Comparison of ENCODE assay signal across 17 mouse cellular contexts in the genomic region with DNA sequence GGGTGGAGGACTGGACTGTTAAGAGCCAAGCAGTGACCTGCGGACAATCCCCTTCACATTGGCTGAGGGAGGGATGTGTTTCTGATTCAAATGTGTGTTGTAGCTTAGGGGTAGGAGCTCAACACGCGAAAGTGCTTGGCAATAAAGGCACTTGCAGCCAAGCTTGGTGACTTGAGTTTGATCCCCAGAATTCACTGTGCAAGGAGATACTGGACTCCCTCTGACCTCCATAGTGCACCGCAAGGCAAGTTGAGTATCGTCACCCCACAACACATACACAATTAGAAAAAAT. TPM values are rescaled to one million over a fixed set of nuclear protein-coding genes. Genes with fewer than 3 reads are reported as not detected.
"Had no signal": no experiment of that assay in that cellular context is flagged by ENCODE, and none has a peak within 500 bp of the region (broad histone marks: within the 10 kb centered on the region; RNA-seq: fewer than 3 reads in every experiment).

No protein-coding gene starts in this region.

- H3K9ac ChIP-seq: liver, embryonic 15.5 days; midbrain, embryonic 13.5 days; stomach, embryonic 15.5 days had no signal

- ATAC-seq: lung, postnatal 0 days; midbrain, embryonic 13.5 days had no signal

- H3K4me3 ChIP-seq: liver, embryonic 15.5 days; midbrain, embryonic 13.5 days; stomach, embryonic 15.5 days had no signal

- H3K9me3 ChIP-seq: liver, embryonic 15.5 days; midbrain, embryonic 13.5 days; stomach, embryonic 15.5 days had no signal

- DNase-seq: kidney, adult 9 months; kidney, postnatal 36 days; layer of hippocampus, adult 9-11 months; layer of hippocampus, postnatal 36 days; lung, adult 2 months; lung, postnatal 36 days; right cerebral cortex, postnatal 14 days; thymus, adult 2 months; thymus, postnatal 25 days had no signal

- H3K36me3 ChIP-seq: liver, embryonic 15.5 days; midbrain, embryonic 13.5 days; stomach, embryonic 15.5 days had no signal

- H3K27ac ChIP-seq: kidney, postnatal 0 days; liver, embryonic 15.5 days; midbrain, embryonic 13.5 days; stomach, embryonic 15.5 days had no signal

- H3K4me2 ChIP-seq: liver, embryonic 11.5 days; liver, embryonic 15.5 days; midbrain, embryonic 13.5 days; stomach, embryonic 15.5 days had no signal

- H3K4me1 ChIP-seq: liver, embryonic 15.5 days; stomach, embryonic 15.5 days had no signal

RNA-seq across cellular contexts. Expression of a gene that starts 12.4 kb away (rescaled TPM):
- total RNA-seq: megakaryocyte progenitor cell, adult 5-6 weeks; monocyte, adult 5-6 weeks had no signal

RNA-seq across cellular contexts. Expression of a gene that starts 46.3 kb away (rescaled TPM):
- total RNA-seq: megakaryocyte progenitor cell, adult 5-6 weeks; monocyte, adult 5-6 weeks had no signal
